Mouse (Mus musculus) embryonic facial prominence, embryonic 12.5 days (tissue): ENCODE data around the gene Cfap157. TPM values are rescaled to one million over a fixed set of nuclear protein-coding genes. Genes with fewer than 3 reads are reported as not detected.

Experiments
- ATAC-seq: fragments of 200-750 bp; cut with Nextera tagmentation; 2 replicates; pipeline ENCODE4 v1.8.0; 2017; ENCODE audit not compliant: insufficient number of reproducible peaks, insufficient read depth, low FRiP score, low TSS enrichment
- H3K27ac ChIP-seq: fragments of 300-500 bp; sonication (generic); 2 replicates; pipeline ENCODE4 v1.5.1; 2016; ENCODE audit warnings: mild to moderate bottlenecking
- H3K27me3 ChIP-seq: fragments of 300-500 bp; sonication (generic); 2 replicates; pipeline ENCODE4 v1.6.1; 2016; ENCODE audit warnings: mild to moderate bottlenecking, moderate library complexity
- H3K36me3 ChIP-seq: fragments of 300-500 bp; sonication (generic); 2 replicates; pipeline ENCODE4 v1.6.1; 2016; ENCODE audit warnings: mild to moderate bottlenecking
- H3K4me1 ChIP-seq: fragments of 300-500 bp; sonication (generic); 2 replicates; pipeline ENCODE4 v1.6.1; 2016
- H3K4me2 ChIP-seq: fragments of 300-500 bp; sonication (generic); replicated peaks from 2 replicates; pipeline ENCODE4 v1.6.1; 2016; ENCODE audit warnings: mild to moderate bottlenecking, moderate library complexity
- H3K4me3 ChIP-seq: fragments of 300-500 bp; sonication (generic); 2 replicates; pipeline ENCODE4 v1.5.1; 2016; ENCODE audit warnings: mild to moderate bottlenecking
- H3K9ac ChIP-seq: fragments of 300-500 bp; sonication (generic); 2 replicates; pipeline ENCODE4 v1.6.1; 2016; ENCODE audit warnings: mild to moderate bottlenecking, moderate library complexity
- H3K9me3 ChIP-seq: fragments of 300-500 bp; sonication (generic); 2 replicates; pipeline ENCODE4 v1.6.1; 2016; ENCODE audit warnings: mild to moderate bottlenecking, moderate library complexity
- WGBS: fragments of 180-500 bp; shearing (Covaris S2); methylation state at CpG from one replicate; pipeline ENCODE4 v1.1.7; 2016; 5-methylcytosine and 5-hydroxymethylcytosine counted together
- polyA plus RNA-seq: library from polyadenylated mRNA; unstranded; fragments of >200 nt; fragmentation: Nextera tagmentation; extraction: Ambion mirVana; gene quantifications from 2 replicates; pipeline ENCODE4 v1.2.1, GENCODE M21; 2016

The Cfap157 gene
- polyA plus RNA-seq, 1 experiment from 2014 or later, result 0.74 TPM

DNA sequence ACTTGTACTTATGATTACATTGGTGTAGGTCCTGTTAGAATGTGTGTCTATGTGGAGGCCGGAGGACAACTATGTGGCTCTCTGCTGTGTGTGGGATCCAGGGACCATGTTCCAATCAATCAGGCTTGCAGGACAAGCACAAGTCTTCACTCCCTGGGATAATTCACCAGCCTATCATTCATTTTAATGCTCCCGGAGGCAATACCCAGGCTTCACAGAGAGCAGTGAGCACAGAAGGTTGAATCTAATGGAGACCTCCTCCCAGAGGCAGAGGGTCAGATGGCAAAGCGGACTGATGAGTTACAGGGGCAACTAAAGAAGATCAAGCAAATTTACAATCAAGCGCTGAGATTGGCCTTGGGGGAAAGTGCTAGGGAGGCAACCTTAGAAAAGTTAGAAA is 54.7 kb downstream of the Cfap157 start:
- WGBS, result 50% methylated on average over 4 of the region's 4 CpGs
- no peak for ATAC-seq
- Histone ChIP-seq H3K27me3 (no peaks in the 10 kb centered on the region), H3K4me1 (peaks cover 47% of the 10 kb centered on the region), H3K4me3 (no peak overlapping the region), H3K4me2 (peak overlapping the region; percentile 17), H3K36me3 (no peaks in the 10 kb centered on the region), H3K9me3 (no peaks in the 10 kb centered on the region), H3K9ac (no peak overlapping the region), H3K27ac (peak overlapping the region; percentile 81; the same call in 1 of the 2 replicates)

DNA sequence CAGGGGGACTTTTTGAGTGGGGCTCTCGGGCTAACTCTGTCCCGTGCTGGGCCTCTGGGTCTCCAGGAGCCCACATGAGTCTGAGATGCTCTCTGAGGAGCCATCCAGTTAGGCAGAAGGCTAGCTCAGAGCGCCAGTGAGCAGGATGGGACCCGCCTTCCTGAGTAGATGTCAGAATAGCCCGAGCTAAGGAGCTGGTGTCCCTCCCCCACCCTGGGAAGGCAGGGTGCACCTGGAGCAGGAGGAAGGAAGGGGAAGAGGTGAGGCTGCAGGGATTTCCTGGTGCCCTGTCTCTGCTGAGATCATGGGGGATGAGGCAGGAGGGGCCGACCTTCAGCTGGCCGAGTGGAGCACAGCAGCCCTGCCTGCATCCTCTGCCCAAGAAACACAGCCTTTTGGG is 55.8 kb downstream of the Cfap157 start:
- Histone ChIP-seq H3K27ac (peak overlapping the region; percentile 81), H3K9me3 (no peaks in the 10 kb centered on the region), H3K4me1 (peaks cover 40% of the 10 kb centered on the region), H3K4me3 (peak overlapping the region; percentile 35), H3K4me2 (peak overlapping the region; percentile 49), H3K36me3 (no peaks in the 10 kb centered on the region), H3K27me3 (no peaks in the 10 kb centered on the region), H3K9ac (0 out of 2 replicates have a peak overlapping the region, but pooled peaks have one; percentile 24)
- 44% methylated on average over 7 of the region's 7 CpGs for WGBS
- ATAC-seq, result no peak

DNA sequence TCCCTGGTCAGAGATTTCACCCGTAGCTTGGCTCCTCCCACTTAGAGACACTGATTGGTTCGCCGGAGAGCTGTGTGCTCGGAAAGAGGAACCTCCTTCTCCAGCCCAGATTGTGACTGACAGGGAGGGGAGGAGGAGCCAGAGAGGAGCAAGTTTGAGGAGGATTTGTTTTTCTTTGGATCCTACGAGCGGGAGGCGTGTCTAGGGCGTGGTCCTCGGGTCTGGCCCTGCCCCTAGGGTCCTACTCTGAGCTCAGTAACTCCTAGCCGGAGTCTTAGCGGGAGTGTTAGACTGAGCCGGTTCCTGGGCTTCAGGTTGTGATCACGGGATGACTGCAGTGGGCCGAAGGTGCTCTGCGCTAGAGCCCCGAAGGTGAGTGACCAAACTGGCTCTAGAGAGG is 56.8 kb downstream of the Cfap157 start:
- peak overlapping the region; percentile 49 for H3K4me2 ChIP-seq
- H3K4me1 ChIP-seq, result peaks cover 41% of the 10 kb centered on the region
- H3K9me3 ChIP-seq, result no peaks in the 10 kb centered on the region
- peak; percentile 92 for ATAC-seq
- H3K36me3 ChIP-seq, result no peaks in the 10 kb centered on the region
- no peaks in the 10 kb centered on the region; the same call in 1 of the 2 replicates for H3K27me3 ChIP-seq
- peak overlapping the region; percentile 39; the same call in 1 of the 2 replicates for H3K9ac ChIP-seq
- 1% methylated on average over 16 of the region's 16 CpGs for WGBS
- peak overlapping the region; percentile 35 for H3K4me3 ChIP-seq
- peak overlapping the region; percentile 81; the same call in 1 of the 2 replicates for H3K27ac ChIP-seq

Other genes starting within 250 kb of the Cfap157 start
- 14.2 and 17.0 TPM in 2 replicates for gene Fam102a, start 249.1 kb downstream of the Cfap157 start, polyA plus RNA-seq
- gene Dpm2, start 213.6 kb downstream of the Cfap157 start, polyA plus RNA-seq, result 110 and 113 TPM in 2 replicates
- 2.9 and 3.4 TPM in 2 replicates for gene Pip5kl1, start 209.6 kb downstream of the Cfap157 start, polyA plus RNA-seq
- gene 9430097D07Rik, start 208.7 kb downstream of the Cfap157 start, polyA plus RNA-seq, result 0.29 TPM in 1 of 2 replicates, not detected in the other
- gene St6galnac4, start 197.3 kb downstream of the Cfap157 start, polyA plus RNA-seq, result 32.7 and 36.5 TPM in 2 replicates
- gene St6galnac6, start 184.7 kb downstream of the Cfap157 start, polyA plus RNA-seq, result 26.4 and 28.1 TPM in 2 replicates
- 19.4 and 24.1 TPM in 2 replicates for gene Ak1, start 162.7 kb downstream of the Cfap157 start, polyA plus RNA-seq
- 32.1 and 36.4 TPM in 2 replicates for gene Eng, start 137.8 kb downstream of the Cfap157 start, polyA plus RNA-seq
- 31.1 and 32.3 TPM in 2 replicates for gene Fpgs, start 80.3 kb downstream of the Cfap157 start, polyA plus RNA-seq
- gene Cdk9, start 71.4 kb downstream of the Cfap157 start, polyA plus RNA-seq, result 121 and 126 TPM in 2 replicates
- 27.6 and 29.1 TPM in 2 replicates for gene Sh2d3c, start 63.4 kb downstream of the Cfap157 start, polyA plus RNA-seq
- gene 6330409D20Rik, start 43.4 kb downstream of the Cfap157 start, polyA plus RNA-seq, result 0.34 and 0.43 TPM in 2 replicates
- gene Tor2a, start 27.2 kb downstream of the Cfap157 start, polyA plus RNA-seq, result 61.5 and 67.0 TPM in 2 replicates
- gene Ttc16, start 8.8 kb downstream of the Cfap157 start, polyA plus RNA-seq, result 0.23 and 0.34 TPM in 2 replicates
- gene Ptrh1, start 8.6 kb downstream of the Cfap157 start, polyA plus RNA-seq, result 3.3 and 6.4 TPM in 2 replicates
- gene Stxbp1, start 62.8 kb upstream of the Cfap157 start, polyA plus RNA-seq, result 28.3 and 32.4 TPM in 2 replicates
- gene Fam129b, start 91.7 kb upstream of the Cfap157 start, polyA plus RNA-seq, result 48.8 and 54.7 TPM in 2 replicates
- gene Rpl12, start 177.1 kb upstream of the Cfap157 start, polyA plus RNA-seq, result 160 and 169 TPM in 2 replicates
- gene Lrsam1, start 177.2 kb upstream of the Cfap157 start, polyA plus RNA-seq, result 14.3 and 14.4 TPM in 2 replicates
- gene Slc2a8, start 197.7 kb upstream of the Cfap157 start, polyA plus RNA-seq, result 24.3 and 25.5 TPM in 2 replicates